ENCODE assay signal across 35 mouse cellular contexts in the genomic region with DNA sequence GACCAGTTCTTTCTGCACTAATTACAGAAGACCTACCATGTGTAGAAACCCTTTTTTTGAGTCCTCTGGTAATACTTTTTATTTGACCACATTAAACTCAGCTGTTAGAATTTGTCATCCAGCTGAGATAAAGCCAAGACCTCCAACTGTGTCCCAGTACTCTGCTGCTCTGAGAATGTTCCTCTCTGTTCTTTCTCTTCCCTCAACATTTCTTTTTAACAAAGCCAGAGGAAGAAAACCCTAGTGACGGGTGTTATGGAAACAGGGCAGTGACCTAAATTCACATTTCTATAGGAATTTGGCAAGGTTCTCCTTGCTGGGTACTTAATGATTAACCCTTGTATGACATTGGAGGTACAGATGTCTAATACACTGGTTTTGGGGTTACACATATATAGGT. TPM values are rescaled to one million over a fixed set of nuclear protein-coding genes. Genes with fewer than 3 reads are reported as not detected.
A peak's percentile ranks its signal among the peaks of the same experiment; 100 is the strongest.
DNase-seq lines count a peak whose midpoint lies in the region; ATAC-seq and TF ChIP-seq lines count a peak whose summit lies in the region.
"Had no signal": no experiment of that assay in that cellular context is flagged by ENCODE, and none has a peak within 500 bp of the region (broad histone marks: within the 10 kb centered on the region; RNA-seq: fewer than 3 reads in every experiment).

No protein-coding gene starts in this region.

- no peaks in the 10 kb centered on the region for H3K9me3 ChIP-seq in forebrain, embryonic 14.5 days (replicated peaks; ENCODE audit: control insufficient read depth, low read length)
- H3K9me3 ChIP-seq in forebrain, embryonic 16.5 days (ENCODE audit: control insufficient read depth, low read length): no peaks in the 10 kb centered on the region
- no peaks in the 10 kb centered on the region for H3K9me3 ChIP-seq in neural tube, embryonic 15.5 days (replicated peaks)
- H3K9me3 ChIP-seq: embryonic facial prominence, embryonic 13.5 days; forebrain, embryonic 13.5 days; G1E; heart, embryonic 10.5 days; limb, embryonic 15.5 days had no signal

- H3K27ac ChIP-seq in forebrain, embryonic 14.5 days (ENCODE audit: low read depth, low read length): no peak overlapping the region
- no peak overlapping the region for H3K27ac ChIP-seq in forebrain, embryonic 16.5 days (ENCODE audit: low read length)
- H3K27ac ChIP-seq in layer of hippocampus, adult 2 months: peak overlapping the region; percentile 80
- H3K27ac ChIP-seq in neural tube, embryonic 15.5 days (replicated peaks): no peak overlapping the region
- H3K27ac ChIP-seq: embryonic facial prominence, embryonic 13.5 days; forebrain, embryonic 13.5 days; heart, embryonic 10.5 days; limb, embryonic 15.5 days; liver, embryonic 14.5 days had no signal

- H3K4me1 ChIP-seq in forebrain, embryonic 14.5 days (ENCODE audit: control insufficient read depth, insufficient read depth, low read length): no peaks in the 10 kb centered on the region
- no peaks in the 10 kb centered on the region for H3K4me1 ChIP-seq in forebrain, embryonic 16.5 days (replicated peaks; ENCODE audit: control insufficient read depth, insufficient read depth, low read length)
- no peaks in the 10 kb centered on the region for H3K4me1 ChIP-seq in neural tube, embryonic 15.5 days
- H3K4me1 ChIP-seq: embryonic facial prominence, embryonic 13.5 days; forebrain, embryonic 13.5 days; heart, embryonic 10.5 days; limb, embryonic 15.5 days had no signal

- peak; percentile 14 for DNase-seq in forebrain, embryonic 14.5 days (ENCODE audit: low spot score)
- DNase-seq in layer of hippocampus, adult 2 months (ENCODE audit: low spot score in 2 of 2): peak in 1 of 2 experiments; percentile 34
- DNase-seq in layer of hippocampus, adult 8-10 months (ENCODE audit: low spot score in 2 of 2): no peak
- DNase-seq in neural tube, embryonic 10.5 days (ENCODE audit: extremely low spot score, low spot score): no peak
- DNase-seq in thymus, adult 18-20 months: no peak
- DNase-seq: adrenal gland, adult 2 months; B cell, adult 2 months; cerebellum, postnatal 25 days; embryo, embryonic 11 days; gastrocnemius, postnatal 10 days; heart, postnatal 4 days; kidney, adult 9 months; kidney, postnatal 14 days; left cerebral cortex, postnatal 4 days; lung, embryonic 14.5 days; thymus, postnatal 25 days had no signal

- H3K36me3 ChIP-seq in forebrain, embryonic 14.5 days (ENCODE audit: control insufficient read depth, insufficient read depth, low read length): peaks cover 88% of the 10 kb centered on the region
- peaks cover 58% of the 10 kb centered on the region for H3K36me3 ChIP-seq in forebrain, embryonic 16.5 days (ENCODE audit: control insufficient read depth, insufficient read depth)
- H3K36me3 ChIP-seq in neural tube, embryonic 15.5 days: peaks cover 81% of the 10 kb centered on the region

- no peak overlapping the region for H3K4me3 ChIP-seq in forebrain, embryonic 14.5 days (ENCODE audit: low read depth, low read length)
- no peak overlapping the region for H3K4me3 ChIP-seq in forebrain, embryonic 16.5 days (replicated peaks; ENCODE audit: low read length)
- H3K4me3 ChIP-seq in layer of hippocampus, adult 2 months: no peak overlapping the region
- no peak overlapping the region for H3K4me3 ChIP-seq in neural tube, embryonic 15.5 days (replicated peaks)
- H3K4me3 ChIP-seq: embryonic facial prominence, embryonic 13.5 days; erythroblast, embryonic 14.5 days; forebrain, embryonic 13.5 days; heart, embryonic 10.5 days; left cerebral cortex, adult 2 months; limb, embryonic 15.5 days had no signal

- no peaks in the 10 kb centered on the region for H3K27me3 ChIP-seq in forebrain, embryonic 14.5 days (replicated peaks; ENCODE audit: control insufficient read depth, insufficient read depth, low read length)
- no peaks in the 10 kb centered on the region for H3K27me3 ChIP-seq in forebrain, embryonic 16.5 days (replicated peaks; ENCODE audit: control insufficient read depth, insufficient read depth, low read length)
- no peaks in the 10 kb centered on the region for H3K27me3 ChIP-seq in neural tube, embryonic 15.5 days (replicated peaks)
- H3K27me3 ChIP-seq: CH12.LX; embryonic facial prominence, embryonic 13.5 days; forebrain, embryonic 13.5 days; limb, embryonic 15.5 days had no signal

- TF ChIP-seq CTCF in layer of hippocampus, adult 2 months (conservative IDR thresholded peaks at IDR 0.05): no peak

- H3K4me2 ChIP-seq in forebrain, embryonic 14.5 days (ENCODE audit: low read length): no peak overlapping the region
- H3K4me2 ChIP-seq in forebrain, embryonic 16.5 days (ENCODE audit: low read length): no peak overlapping the region
- H3K4me2 ChIP-seq in neural tube, embryonic 15.5 days: no peak overlapping the region
- H3K4me2 ChIP-seq: embryonic facial prominence, embryonic 13.5 days; forebrain, embryonic 13.5 days; limb, embryonic 15.5 days; lung, embryonic 14.5 days had no signal

- H3K9ac ChIP-seq in forebrain, embryonic 14.5 days (ENCODE audit: low read length): no peak overlapping the region
- H3K9ac ChIP-seq in forebrain, embryonic 16.5 days (replicated peaks; ENCODE audit: low read depth, low read length): no peak overlapping the region
- H3K9ac ChIP-seq in neural tube, embryonic 15.5 days (replicated peaks): no peak overlapping the region
- H3K9ac ChIP-seq: embryonic facial prominence, embryonic 13.5 days; forebrain, embryonic 13.5 days; limb, embryonic 15.5 days; liver, embryonic 14.5 days; lung, embryonic 14.5 days had no signal

- ATAC-seq in forebrain, embryonic 14.5 days: no peak
- ATAC-seq in forebrain, embryonic 16.5 days: no peak
- peak; percentile 45; the same call in 1 of the 2 replicates for ATAC-seq in neural tube, embryonic 15.5 days (ENCODE audit: low FRiP score)
- ATAC-seq: forebrain, embryonic 13.5 days; intestine, embryonic 16.5 days had no signal

- 17% methylated on average over 1 of the region's 1 CpGs for WGBS in forebrain, embryonic 14.5 days
- WGBS in forebrain, embryonic 16.5 days: 21% methylated on average over 1 of the region's 1 CpGs
- 46% methylated on average over 1 of the region's 1 CpGs for WGBS in neural tube, embryonic 15.5 days

RNA-seq across cellular contexts. Expression of gene Fam25c, which starts 15.8 kb away (rescaled TPM):
- polyA plus RNA-seq in forebrain, embryonic 14.5 days (2014; fragmentation: Nextera tagmentation; extraction: Ambion mirVana): not detected in 2 replicates
- 0.97 TPM in 1 of 2 replicates, not detected in the other for polyA plus RNA-seq in forebrain, embryonic 16.5 days (2015; fragmentation: Nextera tagmentation; extraction: Ambion mirVana)
- total RNA-seq in layer of hippocampus, adult 2 months (2021): not detected
- total RNA-seq in layer of hippocampus, adult 8-10 months (2022): not detected
- 0.72 TPM in 1 of 2 replicates, not detected in the other for polyA plus RNA-seq in neural tube, embryonic 15.5 days (2015; fragmentation: Nextera tagmentation; extraction: Ambion mirVana)
- total RNA-seq: adrenal gland, adult 2 months; adrenal gland, postnatal 4 days; CH12.LX; G1E; gastrocnemius, postnatal 10 days; granulocyte monocyte progenitor cell, adult 5-6 weeks; heart, postnatal 4 days; layer of hippocampus, adult 18-20 months; left cerebral cortex, adult 2 months; megakaryocyte, adult 5-6 weeks had no signal
- polyA plus RNA-seq: adrenal gland, adult 2 months; erythroblast, embryonic 14.5 days; forebrain, embryonic 13.5 days; G1E; heart, embryonic 10.5 days; heart, embryonic 16.5 days; intestine, embryonic 16.5 days; lung, embryonic 14.5 days; spleen, adult 2 months; stomach, embryonic 14.5 days had no signal

RNA-seq across cellular contexts. Expression of gene Glud1, which starts 28.9 kb away (rescaled TPM):
- polyA plus RNA-seq in forebrain, embryonic 14.5 days (2014; fragmentation: Nextera tagmentation; extraction: Ambion mirVana): 84.0 and 94.1 TPM in 2 replicates
- polyA plus RNA-seq in forebrain, embryonic 16.5 days (2015; fragmentation: Nextera tagmentation; extraction: Ambion mirVana): 86.0 and 94.3 TPM in 2 replicates
- total RNA-seq in layer of hippocampus, adult 2 months (2021): 100 to 1,000 TPM; 316 to 317 TPM
- 100 to 1,000 TPM; 294 to 321 (median 311) TPM for total RNA-seq in layer of hippocampus, adult 8-10 months (2022)
- 129 and 134 TPM in 2 replicates for polyA plus RNA-seq in neural tube, embryonic 15.5 days (2015; fragmentation: Nextera tagmentation; extraction: Ambion mirVana)

RNA-seq across cellular contexts. Expression of gene Shld2, which starts 29.2 kb away (rescaled TPM):
- polyA plus RNA-seq in forebrain, embryonic 14.5 days (2014; fragmentation: Nextera tagmentation; extraction: Ambion mirVana): 7.0 and 8.6 TPM in 2 replicates
- 6.6 TPM in 2 replicates for polyA plus RNA-seq in forebrain, embryonic 16.5 days (2015; fragmentation: Nextera tagmentation; extraction: Ambion mirVana)
- 10 to 100 TPM; 13.0 to 15.5 TPM for total RNA-seq in layer of hippocampus, adult 2 months (2021)
- total RNA-seq in layer of hippocampus, adult 8-10 months (2022): 10 to 100 TPM; 11.4 to 14.1 (median 12.8) TPM
- polyA plus RNA-seq in neural tube, embryonic 15.5 days (2015; fragmentation: Nextera tagmentation; extraction: Ambion mirVana): 5.4 and 7.0 TPM in 2 replicates

RNA-seq across cellular contexts. Expression of gene Sncg, which starts 35.1 kb away (rescaled TPM):
- 4.0 and 4.2 TPM in 2 replicates for polyA plus RNA-seq in forebrain, embryonic 14.5 days (2014; fragmentation: Nextera tagmentation; extraction: Ambion mirVana)
- polyA plus RNA-seq in forebrain, embryonic 16.5 days (2015; fragmentation: Nextera tagmentation; extraction: Ambion mirVana): 1.9 and 4.2 TPM in 2 replicates
- total RNA-seq in layer of hippocampus, adult 2 months (2021): 1 to 10 TPM; 4.8 to 6.7 TPM
- total RNA-seq in layer of hippocampus, adult 8-10 months (2022): 1 to 10 TPM; 4.2 to 7.4 (median 4.9) TPM
- polyA plus RNA-seq in neural tube, embryonic 15.5 days (2015; fragmentation: Nextera tagmentation; extraction: Ambion mirVana): 354 and 420 TPM in 2 replicates
- total RNA-seq: granulocyte monocyte progenitor cell, adult 5-6 weeks; megakaryocyte, adult 5-6 weeks had no signal
- polyA plus RNA-seq: erythroblast, embryonic 14.5 days; G1E had no signal

RNA-seq across cellular contexts. Expression of gene Mmrn2, which starts 35.8 kb away (rescaled TPM):
- 3.5 and 3.6 TPM in 2 replicates for polyA plus RNA-seq in forebrain, embryonic 14.5 days (2014; fragmentation: Nextera tagmentation; extraction: Ambion mirVana)
- polyA plus RNA-seq in forebrain, embryonic 16.5 days (2015; fragmentation: Nextera tagmentation; extraction: Ambion mirVana): 3.9 and 4.8 TPM in 2 replicates
- total RNA-seq in layer of hippocampus, adult 2 months (2021): 1 to 10 TPM; 3.9 to 4.0 TPM
- total RNA-seq in layer of hippocampus, adult 8-10 months (2022): 1 to 10 TPM; 4.8 to 6.0 (median 5.0) TPM
- 3.3 and 4.6 TPM in 2 replicates for polyA plus RNA-seq in neural tube, embryonic 15.5 days (2015; fragmentation: Nextera tagmentation; extraction: Ambion mirVana)
- total RNA-seq: CH12.LX; granulocyte monocyte progenitor cell, adult 5-6 weeks; megakaryocyte, adult 5-6 weeks had no signal
- polyA plus RNA-seq: erythroblast, embryonic 14.5 days had no signal
